Mouse (Mus musculus) lung, postnatal 0 days (tissue): ENCODE results near the gene Gm43720. TPM values are rescaled to one million over a fixed set of nuclear protein-coding genes. Genes with fewer than 3 reads are reported as not detected.

ENCODE experiments used
- ATAC-seq: fragments of 200-750 bp; cut with Nextera tagmentation; 2 replicates; pipeline ENCODE4 v1.8.0; 2017; ENCODE audit warnings: moderate library complexity
- DNase-seq: peaks from one replicate; pipeline ENCODE4 v3.0.0-alpha.2; 2016; ENCODE audit warnings: low spot score
- H3K27ac ChIP-seq: fragments of 300-500 bp; sonication (generic); 2 replicates; pipeline ENCODE4 v1.5.1; 2014; ENCODE audit warnings: antibody characterized with exemption, mild to moderate bottlenecking, low read length, mixed read lengths
- H3K27me3 ChIP-seq: fragments of 300-500 bp; sonication (generic); replicated peaks from 2 replicates; pipeline ENCODE4 v1.6.1; 2014; ENCODE audit warnings: low read length, mixed read lengths; ENCODE audit not compliant: insufficient read depth
- H3K36me3 ChIP-seq: fragments of 300-500 bp; sonication (generic); 2 replicates; pipeline ENCODE4 v1.6.1; 2014; ENCODE audit warnings: low read length, mixed read lengths; ENCODE audit not compliant: insufficient read depth
- H3K4me1 ChIP-seq: fragments of 300-500 bp; sonication (generic); 2 replicates; pipeline ENCODE4 v1.6.1; 2014; ENCODE audit warnings: antibody characterized with exemption, low read depth, low read length, mixed read lengths; ENCODE audit not compliant: insufficient read depth
- H3K4me2 ChIP-seq: fragments of 300-500 bp; sonication (generic); replicated peaks from 2 replicates; pipeline ENCODE4 v1.6.1; 2014; ENCODE audit warnings: low read depth, mild to moderate bottlenecking, low read length, moderate library complexity, mixed read lengths
- H3K4me3 ChIP-seq: fragments of 300-500 bp; sonication (generic); 2 replicates; pipeline ENCODE4 v1.5.1; 2014; ENCODE audit warnings: low read depth, low read length
- H3K9ac ChIP-seq: fragments of 300-500 bp; sonication (generic); replicated peaks from 2 replicates; pipeline ENCODE4 v1.6.1; 2014; ENCODE audit warnings: low read depth, mild to moderate bottlenecking
- H3K9me3 ChIP-seq: fragments of 300-500 bp; sonication (generic); 2 replicates; pipeline ENCODE4 v1.6.1; 2016; ENCODE audit warnings: low read length, mixed read lengths
- CTCF ChIP-seq: IDR thresholded peaks from 2 replicates; pipeline ENCODE4 v1.5.1; 2016; ENCODE audit warnings: antibody characterized with exemption, mild to moderate bottlenecking
- EP300 ChIP-seq: IDR thresholded peaks from 2 replicates; pipeline ENCODE4 v1.6.1; 2016; ENCODE audit warnings: antibody characterized with exemption, mild to moderate bottlenecking, control low read depth
- WGBS: fragments of 180-500 bp; shearing (Covaris S2); extraction: QIAGEN DNeasy Blood & Tissue Kit; methylation state at CpG from one replicate; pipeline ENCODE4 v1.1.7; 2014; 5-methylcytosine and 5-hydroxymethylcytosine counted together
- polyA plus RNA-seq: library from polyadenylated mRNA; unstranded; fragments of >200 nt; fragmentation: Nextera tagmentation; extraction: Ambion mirVana; gene quantifications from 2 replicates; pipeline ENCODE4 v1.2.1, GENCODE M21; 2015

Gene Gm43720
- polyA plus RNA-seq, 1 experiment from 2014 or later: 0.02 TPM

- Histone ChIP-seq H3K9me3 (no peaks in the 10 kb centered on the region), H3K4me3 (no peak overlapping the region), H3K4me2 (no peak overlapping the region), H3K36me3 (no peaks in the 10 kb centered on the region), H3K9ac (no peak overlapping the region), H3K27ac (no peak overlapping the region), H3K27me3 (no peaks in the 10 kb centered on the region), H3K4me1 (no peaks in the 10 kb centered on the region)
- TF ChIP-seq EP300: no peak
- peak; percentile 41 for TF ChIP-seq CTCF
- WGBS: 52% methylated on average over 1 of the region's 1 CpGs
- DNase-seq (no peak), ATAC-seq (no peak)
These were observed 3.8 kb upstream of the Gm43720 start for GRCm38 (mm10) chr5:138283540-138283939.

GRCm38 (mm10) chr5:138281798-138282197 is 2.0 kb upstream of the Gm43720 start:
- Histone ChIP-seq H3K9ac (no peak overlapping the region), H3K4me3 (no peak overlapping the region), H3K9me3 (no peaks in the 10 kb centered on the region), H3K36me3 (no peaks in the 10 kb centered on the region), H3K4me1 (no peaks in the 10 kb centered on the region), H3K27me3 (no peaks in the 10 kb centered on the region), H3K27ac (no peak overlapping the region), H3K4me2 (no peak overlapping the region)
- WGBS: 68% methylated on average over 2 of the region's 2 CpGs
- ATAC-seq (no peak), DNase-seq (no peak)
- TF ChIP-seq EP300 (no peak), CTCF (no peak)

DNA sequence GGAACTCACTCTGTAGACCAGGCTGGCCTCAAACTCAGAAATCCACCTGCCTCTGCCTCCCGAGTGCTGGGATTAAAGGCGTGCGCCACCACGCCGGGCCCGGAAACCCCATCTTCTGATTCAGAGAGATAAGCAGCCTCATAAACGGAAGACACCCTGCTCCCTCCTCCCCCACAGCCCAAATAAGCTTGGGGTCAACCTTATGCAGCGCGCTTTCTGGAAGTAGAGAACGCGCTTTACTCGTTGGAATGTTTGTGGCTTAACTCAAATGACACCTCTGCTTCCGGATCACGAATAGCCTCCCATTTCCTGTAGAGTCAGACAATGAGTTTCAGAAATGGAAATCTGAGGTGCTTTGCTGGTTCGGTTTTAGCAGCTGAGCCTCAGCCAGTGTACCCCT is 1.1 kb upstream of the Gm43720 start:
- Histone ChIP-seq H3K9ac (no peak overlapping the region), H3K27ac (no peak overlapping the region), H3K4me2 (no peak overlapping the region), H3K27me3 (no peaks in the 10 kb centered on the region), H3K36me3 (no peaks in the 10 kb centered on the region), H3K4me3 (no peak overlapping the region), H3K9me3 (no peaks in the 10 kb centered on the region), H3K4me1 (no peaks in the 10 kb centered on the region)
- 89% methylated on average over 15 of the region's 15 CpGs for WGBS
- no peak for DNase-seq
- no peak for TF ChIP-seq CTCF
- no peak for TF ChIP-seq EP300
- no peak for ATAC-seq

- Histone ChIP-seq H3K4me2 (peak overlapping the region; percentile 72), H3K4me3 (peak overlapping the region; percentile 34; the same call in 1 of the 2 replicates), H3K9ac (no peak overlapping the region), H3K27me3 (no peaks in the 10 kb centered on the region), H3K36me3 (no peaks in the 10 kb centered on the region), H3K27ac (no peak overlapping the region), H3K4me1 (no peaks in the 10 kb centered on the region), H3K9me3 (no peaks in the 10 kb centered on the region)
- DNase-seq (no peak), ATAC-seq (no peak)
- WGBS: 18% methylated on average over 26 of the region's 26 CpGs
- TF ChIP-seq CTCF: no peak
- no peak for TF ChIP-seq EP300
These were observed 639 bp upstream of the Gm43720 start for GRCm38 (mm10) chr5:138280425-138280768.

DNA sequence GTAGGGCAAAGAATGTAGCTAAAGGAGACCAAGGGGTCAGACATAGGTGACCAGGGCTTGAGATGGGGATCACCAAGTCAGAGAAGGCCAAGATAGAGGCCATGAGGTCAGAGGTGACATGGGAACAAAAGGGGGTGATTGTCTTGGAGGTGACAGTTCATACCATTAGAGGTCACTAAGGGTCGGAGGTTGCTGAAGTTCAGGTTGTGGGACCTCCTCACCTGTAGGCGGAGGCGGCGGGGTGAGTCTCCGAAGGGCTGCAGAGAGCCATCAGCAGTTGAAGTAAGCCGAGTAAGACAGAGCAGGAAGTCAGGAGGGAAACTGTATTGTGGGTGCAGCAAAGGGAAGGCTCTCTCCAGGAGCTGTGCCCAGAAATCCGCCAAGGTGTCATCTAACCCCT is 1.8 kb downstream of the Gm43720 start:
- Histone ChIP-seq H3K9ac (no peak overlapping the region), H3K9me3 (no peaks in the 10 kb centered on the region), H3K4me2 (no peak overlapping the region), H3K4me3 (no peak overlapping the region), H3K4me1 (no peaks in the 10 kb centered on the region), H3K36me3 (no peaks in the 10 kb centered on the region), H3K27ac (no peak overlapping the region), H3K27me3 (no peaks in the 10 kb centered on the region)
- TF ChIP-seq EP300: no peak
- no peak for TF ChIP-seq CTCF
- ATAC-seq (no peak), DNase-seq (no peak)
- WGBS: 84% methylated on average over 7 of the region's 7 CpGs

DNA sequence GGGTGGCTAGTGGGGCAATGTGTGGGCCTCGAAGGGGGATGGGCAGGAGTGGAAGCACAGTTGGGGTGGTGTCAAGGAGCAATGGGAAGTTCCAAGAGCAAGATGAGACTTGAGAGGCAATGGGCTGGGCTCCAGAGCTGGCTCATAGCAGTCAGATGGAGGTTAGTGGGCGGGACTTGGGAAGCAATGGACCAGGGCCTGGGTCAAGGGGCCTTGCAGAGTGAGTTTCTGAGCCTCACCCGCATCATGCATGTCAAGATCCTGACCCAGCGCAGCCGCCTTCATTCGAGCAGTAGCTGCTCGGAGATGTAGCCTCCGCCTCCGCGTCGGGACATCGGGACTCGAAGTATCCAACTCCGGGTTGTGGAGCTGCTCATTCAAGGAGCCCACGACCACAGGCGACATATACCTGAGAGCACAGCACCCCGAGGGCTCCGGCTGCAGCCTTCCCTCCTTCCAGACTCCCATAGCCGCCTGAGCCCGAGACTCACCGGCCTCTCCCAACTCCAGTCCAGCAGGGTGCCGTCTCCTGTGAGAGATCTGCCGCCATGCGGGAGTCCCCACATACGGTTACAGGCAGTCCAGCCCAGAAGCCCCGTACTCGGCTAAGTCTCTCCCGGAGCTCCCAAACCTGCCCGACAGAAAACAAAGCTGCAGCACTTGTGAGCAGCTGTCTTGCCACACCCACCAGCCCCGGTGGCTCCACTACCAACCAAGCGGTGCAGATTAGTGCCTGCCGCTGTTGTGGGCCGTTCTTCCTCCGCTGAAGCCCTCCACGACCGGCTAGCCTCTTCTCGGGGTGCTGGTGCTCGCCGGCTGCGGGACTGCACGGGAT is 4.3 kb downstream of the Gm43720 start:
- Histone ChIP-seq H3K9ac (0 out of 2 replicates have a peak overlapping the region, but pooled peaks have one; percentile 8), H3K9me3 (no peaks in the 10 kb centered on the region), H3K4me3 (no peak overlapping the region), H3K36me3 (no peaks in the 10 kb centered on the region), H3K4me2 (peak overlapping the region; percentile 38), H3K27me3 (no peaks in the 10 kb centered on the region), H3K4me1 (no peaks in the 10 kb centered on the region), H3K27ac (no peak overlapping the region)
- no peak for ATAC-seq
- TF ChIP-seq CTCF: no peak
- no peak for TF ChIP-seq EP300
- no peak for DNase-seq
- WGBS: 41% methylated on average over 41 of the region's 41 CpGs
